Mouse (Mus musculus) olfactory bulb, adult 2 months (tissue): ENCODE data around the gene Cep152.

Experiments used
- CTCF ChIP-seq: fragments of 200-500 bp; IDR thresholded peaks from 2 replicates; pipeline ENCODE4 v1.5.1; 2012; ENCODE audit warnings: low read depth, mild to moderate bottlenecking, low read length, moderate library complexity; ENCODE audit not compliant: insufficient read depth
- POLR2A ChIP-seq: fragments of 200-500 bp; IDR thresholded peaks from 2 replicates; pipeline ENCODE4 v1.6.1; 2012; ENCODE audit warnings: mild to moderate bottlenecking, low read depth, low read length, moderate library complexity; ENCODE audit not compliant: insufficient read depth

DNA sequence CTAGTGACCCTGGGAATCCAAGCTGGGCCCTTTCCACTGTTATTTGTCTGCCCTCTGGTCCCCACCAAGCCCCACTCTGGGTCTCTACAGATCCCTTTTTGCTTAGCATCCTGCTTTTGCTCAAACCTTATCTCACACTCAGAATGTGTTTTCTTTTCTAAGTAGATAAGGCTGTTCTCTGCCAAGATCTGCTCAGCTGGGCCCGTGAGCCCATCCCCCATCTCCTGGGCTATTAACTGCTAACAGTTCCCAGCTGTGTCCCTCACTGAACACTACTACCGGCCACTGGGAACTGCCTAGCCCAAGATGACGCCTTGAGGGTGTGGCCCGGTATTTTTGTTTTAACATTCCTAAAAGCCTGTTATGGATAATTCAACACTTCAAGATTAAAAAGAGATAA is 108.3 kb downstream of the Cep152 start:
- TF ChIP-seq POLR2A (no peak), CTCF (no peak)
